7 mouse cellular contexts compared by ENCODE assay signal in genomic region chr11:109441119-109441518, GRCm38 (mm10). TPM values are rescaled to one million over a fixed set of nuclear protein-coding genes. Genes with fewer than 3 reads are reported as not detected.
DNase-seq lines count a peak whose midpoint lies in the region; ATAC-seq lines count a peak whose summit lies in the region.

No protein-coding gene starts in this region.

- H3K27me3 ChIP-seq in kidney, embryonic 16.5 days (ENCODE audit: insufficient read depth, low read length): no peaks in the 10 kb centered on the region

- peak; percentile 24 to 58 for DNase-seq in kidney, adult 8-10 months
- DNase-seq in ES-CJ7 (ENCODE audit: low read depth, low spot score): peak; percentile 73
- peak; percentile 60 for DNase-seq in adrenal gland, postnatal 14 days
- DNase-seq in kidney, postnatal 10 days: peak; percentile 61
- peak; percentile 61 for DNase-seq in retina, embryonic 14.5 days (ENCODE audit: low spot score)
- no peak for DNase-seq in right cerebral cortex, postnatal 10 days (ENCODE audit: low spot score in 2 of 2)

- no peak overlapping the region for H3K4me3 ChIP-seq in kidney, embryonic 16.5 days (ENCODE audit: low read length)

- ATAC-seq in kidney, embryonic 16.5 days (ENCODE audit: low FRiP score, low TSS enrichment): no peak

- 69% methylated on average over 3 of the region's 3 CpGs for WGBS in kidney, embryonic 16.5 days

- peaks cover 14% of the 10 kb centered on the region for H3K4me1 ChIP-seq in kidney, embryonic 16.5 days (ENCODE audit: insufficient read depth, low read length)

- 0 out of 2 replicates have a peak, but pooled peaks cover 8% of the 10 kb centered on the region for H3K36me3 ChIP-seq in kidney, embryonic 16.5 days (ENCODE audit: insufficient read depth, low read length)

- H3K4me2 ChIP-seq in kidney, embryonic 16.5 days (replicated peaks; ENCODE audit: low read depth, low read length): no peak overlapping the region

- H3K9me3 ChIP-seq in kidney, embryonic 16.5 days (ENCODE audit: low read length): no peaks in the 10 kb centered on the region

- no peak overlapping the region for H3K27ac ChIP-seq in kidney, embryonic 16.5 days (ENCODE audit: low read length)

- no peak overlapping the region for H3K9ac ChIP-seq in kidney, embryonic 16.5 days (replicated peaks; ENCODE audit: low read length)

RNA-seq across cellular contexts. Expression of gene Amz2, which starts 15.4 kb away (rescaled TPM):
- polyA plus RNA-seq in kidney, embryonic 16.5 days (2015; fragmentation: Nextera tagmentation; extraction: Ambion mirVana): 42.7 and 45.7 TPM in 2 replicates
- 41.0 and 41.1 TPM in 2 replicates for total RNA-seq in adrenal gland, postnatal 14 days (2021)

RNA-seq across cellular contexts. Expression of gene 9930022D16Rik, which starts 27.4 kb away (rescaled TPM):
- not detected in 2 replicates for polyA plus RNA-seq in kidney, embryonic 16.5 days (2015; fragmentation: Nextera tagmentation; extraction: Ambion mirVana)
- total RNA-seq in adrenal gland, postnatal 14 days (2021): not detected in 2 replicates

RNA-seq across cellular contexts. Expression of gene Arsg, which starts 32.1 kb away (rescaled TPM):
- 5.3 and 6.5 TPM in 2 replicates for polyA plus RNA-seq in kidney, embryonic 16.5 days (2015; fragmentation: Nextera tagmentation; extraction: Ambion mirVana)
- 3.3 and 7.0 TPM in 2 replicates for total RNA-seq in adrenal gland, postnatal 14 days (2021)

RNA-seq across cellular contexts. Expression of gene Slc16a6, which starts 32.3 kb away (rescaled TPM):
- polyA plus RNA-seq in kidney, embryonic 16.5 days (2015; fragmentation: Nextera tagmentation; extraction: Ambion mirVana): 8.4 and 8.7 TPM in 2 replicates
- total RNA-seq in adrenal gland, postnatal 14 days (2021): 2.4 and 4.4 TPM in 2 replicates

Comparison
In these comparisons a context has a peak if more than half of its experiments do, and no peak if none do; other contexts are left out.
1. DNase-seq: peak in kidney, adult 8-10 months (2 of 2), ES-CJ7 (single experiment), adrenal gland, postnatal 14 days (single experiment), kidney, postnatal 10 days (single experiment) and retina, embryonic 14.5 days (single experiment); none in right cerebral cortex, postnatal 10 days (0 of 2).